Mouse (Mus musculus): ENCODE results near the gene Traf4. TPM values are rescaled to one million over a fixed set of nuclear protein-coding genes. Genes with fewer than 3 reads are reported as not detected.

Traf4 gene
- total RNA-seq, 2 experiments from 2014 or later = 11.3 to 12.5 TPM

DNA sequence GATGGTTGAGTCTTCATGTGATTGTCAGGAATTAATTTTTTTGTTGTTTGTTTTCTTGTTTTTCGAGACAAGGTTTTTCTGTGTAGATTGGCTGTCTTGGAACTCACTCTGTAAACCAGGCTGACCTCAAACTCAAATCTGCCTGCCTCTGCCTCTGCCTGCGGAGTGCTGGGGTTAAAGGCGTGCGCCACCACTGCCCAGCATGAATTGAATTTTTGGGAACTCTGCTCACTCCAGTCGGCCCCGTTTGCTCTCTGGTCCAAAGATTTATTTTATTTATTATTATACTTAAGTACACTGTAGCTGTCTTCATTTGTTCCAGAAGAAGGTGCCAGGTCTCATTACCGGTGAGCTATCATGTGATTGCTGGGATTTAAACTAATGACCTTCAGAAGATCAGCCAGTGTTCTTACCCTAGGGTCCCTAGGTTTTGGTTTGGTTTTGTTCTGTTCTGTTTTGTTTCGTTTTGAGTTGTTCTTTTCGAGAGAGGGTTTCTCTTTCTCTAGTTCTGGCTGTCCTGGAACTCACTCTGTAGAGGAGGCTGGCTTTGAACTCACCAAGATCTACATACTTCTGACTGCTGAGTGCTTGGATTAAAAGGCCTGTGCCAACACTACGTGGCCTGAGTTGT lies 18.6 kb upstream of the Traf4 start:
- no peak for DNase-seq (ENCODE audit: low spot score in 2 of 2)
- intact Hi-C loops (cut with DNase I) = no loop called here

DNA sequence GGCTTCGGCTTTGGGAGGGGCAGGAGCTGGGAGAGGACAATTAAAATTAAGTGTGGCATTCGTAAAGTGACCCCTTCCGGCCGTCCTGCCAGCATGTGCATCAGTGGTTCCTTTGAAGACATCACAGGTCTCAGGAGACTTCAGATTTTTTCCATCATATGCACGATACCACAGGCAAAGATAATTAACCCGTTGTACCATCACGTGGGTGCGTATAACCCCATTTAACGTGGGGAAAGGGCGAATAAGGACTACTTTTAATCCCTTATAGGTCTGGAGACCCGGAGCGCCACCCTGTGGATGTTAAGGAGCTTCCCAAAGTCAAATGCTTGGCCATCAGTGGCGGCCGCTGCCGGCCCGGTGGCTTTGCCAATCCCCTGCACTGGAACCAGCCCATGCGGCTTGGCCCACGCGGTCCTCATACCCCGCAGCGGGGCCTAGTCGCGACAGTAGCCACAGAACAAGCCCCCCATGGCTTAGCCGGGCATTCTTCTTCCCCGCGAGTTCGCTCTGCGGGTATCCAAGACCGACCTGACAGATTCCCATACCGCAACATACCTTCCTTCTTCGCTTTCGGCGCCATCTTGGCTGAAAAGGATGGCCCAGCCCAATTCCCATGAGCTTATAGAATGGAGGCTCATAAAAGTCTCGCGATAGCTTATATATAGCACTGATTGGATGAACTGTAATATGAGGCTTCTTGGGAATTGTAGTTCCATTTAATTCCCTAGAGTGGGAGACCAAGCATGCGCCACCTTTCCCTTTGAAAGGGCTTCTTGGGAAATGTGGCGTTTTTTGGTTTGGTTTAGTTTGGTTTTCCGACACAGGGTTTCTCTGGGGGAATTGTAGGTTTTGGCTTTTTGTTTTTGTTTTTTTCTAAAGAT lies 17.8 kb upstream of the Traf4 start, which contains the start of gene Rpl23a:
Rpl23a (minus strand) TSS at position 624 of the 884 bp plus-strand sequence.
- DNase-seq (ENCODE audit: low spot score in 2 of 2) = peak; percentile 89 to 95
- intact Hi-C loops (cut with DNase I) = no loop called here

DNA sequence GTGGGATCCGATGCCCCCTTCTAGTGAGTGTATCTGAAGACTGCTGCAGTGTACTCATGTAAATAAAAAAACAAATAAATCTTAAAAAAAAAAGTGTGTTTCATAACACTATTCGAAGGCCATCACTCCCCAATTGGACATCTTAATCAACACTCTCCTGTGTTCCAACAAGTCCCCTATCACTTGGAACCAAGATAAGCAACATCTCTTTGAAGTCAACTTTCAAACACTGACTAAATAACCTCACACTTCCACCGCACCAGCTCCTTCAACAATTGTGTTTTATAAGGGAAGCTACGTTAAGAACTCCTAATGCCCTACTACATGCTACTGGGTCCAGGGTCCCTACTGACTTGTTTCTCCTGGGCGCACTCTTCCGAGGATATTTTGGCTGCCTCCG lies 17.1 kb upstream of the Traf4 start:
- intact Hi-C loops (cut with DNase I) = no loop called here
- DNase-seq (ENCODE audit: low spot score in 2 of 2) = no peak

DNA sequence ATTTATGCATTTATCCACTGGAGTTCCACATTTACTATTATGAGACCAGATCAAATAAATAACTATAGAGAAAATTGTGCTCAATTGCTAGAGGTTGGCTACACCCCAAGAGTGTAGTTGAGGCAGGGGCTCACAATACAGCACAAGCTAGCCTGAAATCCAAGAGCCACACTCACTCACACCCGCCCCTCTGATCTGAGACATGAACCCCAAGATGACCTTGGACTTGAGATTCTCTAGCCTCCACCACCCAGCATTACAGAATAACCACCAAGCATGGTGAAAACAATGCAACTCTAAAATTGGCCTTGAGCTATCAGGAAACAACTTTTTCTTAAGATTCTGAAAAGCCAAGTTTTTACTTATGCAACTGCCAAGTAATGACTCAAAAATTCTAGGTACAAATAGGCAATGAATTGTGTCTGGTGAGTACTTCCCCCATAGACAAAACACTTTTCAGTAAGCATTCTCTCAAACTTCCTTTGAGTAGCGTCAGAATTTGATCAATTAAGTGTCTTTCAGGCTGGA lies 16.5 kb upstream of the Traf4 start:
- no peak for DNase-seq (ENCODE audit: low spot score in 2 of 2)
- intact Hi-C loops (cut with DNase I) = no loop called here

DNA sequence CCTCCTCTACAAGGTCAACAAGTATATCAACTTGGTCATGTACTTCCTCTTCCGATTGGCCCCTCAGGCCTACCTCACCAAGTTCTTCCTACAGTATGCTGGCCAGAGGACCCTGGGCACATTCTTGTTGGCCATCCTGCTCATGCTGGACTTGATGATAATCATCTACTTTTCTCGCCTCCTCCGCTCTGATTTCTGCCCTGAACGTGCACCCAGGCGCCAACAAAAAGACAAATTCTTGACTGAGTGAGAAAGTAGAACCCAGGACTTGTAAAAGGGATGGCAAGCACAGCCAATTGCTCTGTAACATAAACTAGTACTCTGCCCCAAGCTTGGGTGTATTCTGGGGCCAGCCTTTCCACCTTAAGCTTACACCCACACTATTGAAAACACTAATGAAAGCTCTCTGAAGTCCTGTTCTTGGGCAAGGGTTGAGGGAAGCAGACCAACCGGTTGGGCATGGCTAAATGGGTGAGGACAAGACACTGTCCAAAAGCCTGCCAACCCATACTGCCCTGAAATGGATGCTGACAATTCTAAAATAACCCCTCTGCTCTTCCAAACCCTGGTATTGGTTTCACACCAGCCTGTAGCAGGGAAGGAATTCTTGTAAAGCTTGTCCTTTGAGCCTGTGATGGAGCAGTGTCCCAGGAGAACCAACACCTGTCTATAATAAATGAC lies 14.8 kb upstream of the Traf4 start:
- intact Hi-C loops (cut with DNase I) = no loop called here
- no peak for DNase-seq (ENCODE audit: low spot score in 2 of 2)

DNA sequence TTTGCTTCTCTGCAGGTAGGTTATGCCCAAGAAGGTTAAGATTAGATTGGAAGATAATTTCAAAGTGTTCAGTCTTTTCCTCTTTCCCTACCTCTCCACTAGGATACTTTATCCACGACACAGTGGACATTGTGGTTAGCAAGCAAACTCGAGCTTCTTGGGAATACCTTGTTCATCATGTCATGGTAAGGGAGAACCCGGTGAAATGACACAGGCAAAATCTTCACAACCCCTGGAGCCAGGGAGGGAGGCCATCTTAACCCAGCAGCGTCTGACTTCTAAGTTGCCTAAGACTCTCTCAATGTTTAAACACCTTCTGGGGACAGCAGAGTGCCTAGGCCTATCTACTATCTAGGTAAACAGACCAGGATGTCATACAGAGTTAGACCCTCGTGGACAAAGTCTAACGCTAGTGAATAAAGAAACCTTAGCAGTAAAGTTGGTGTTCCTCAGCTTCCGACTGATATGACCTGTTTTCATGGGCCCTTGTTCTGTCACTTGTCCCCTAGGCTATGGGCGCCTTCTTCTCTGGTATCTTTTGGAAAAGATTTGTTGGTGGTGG lies 14.1 kb upstream of the Traf4 start:
- DNase-seq (ENCODE audit: low spot score in 2 of 2) = no peak
- intact Hi-C loops (cut with DNase I) = loop anchor here (2.0 to 10.0 kb wide), 4 partner anchors 147 to 355 kb away; partner anchors contain the start of gene Dhrs13

DNA sequence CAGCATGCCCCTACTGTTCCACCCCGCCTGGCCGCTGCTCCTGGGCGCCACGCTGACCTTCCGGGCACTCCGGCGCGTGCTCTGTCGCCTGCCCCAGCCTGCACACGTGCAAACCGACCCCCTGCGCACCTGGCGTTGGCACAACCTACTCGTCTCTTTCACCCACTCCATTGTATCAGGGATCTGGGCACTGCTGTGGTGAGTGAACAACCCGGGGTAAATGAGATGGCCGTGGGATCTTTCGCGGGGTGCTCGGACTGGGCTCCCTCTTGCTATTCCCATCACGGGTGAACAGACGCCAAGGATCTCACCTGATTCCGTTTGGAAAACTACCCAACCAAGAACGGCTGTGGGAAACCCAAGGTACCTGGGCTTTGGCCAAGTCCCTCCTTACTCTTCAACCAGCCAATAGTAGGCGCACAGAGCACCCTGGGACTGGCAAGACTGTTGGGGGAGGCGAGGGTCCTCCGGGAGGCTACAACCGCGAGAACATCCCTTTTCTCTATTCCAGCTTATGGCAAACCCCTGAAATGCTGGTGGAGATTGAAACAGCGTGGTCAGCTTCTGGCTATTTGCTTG lies 13.6 kb upstream of the Traf4 start:
- intact Hi-C loops (cut with DNase I) = loop anchor here (2.0 to 10.0 kb wide), 4 partner anchors 147 to 354 kb away; partner anchors contain the start of gene Dhrs13
- peak in 1 of 2 experiments; percentile 52 for DNase-seq (ENCODE audit: low spot score in 2 of 2)

DNA sequence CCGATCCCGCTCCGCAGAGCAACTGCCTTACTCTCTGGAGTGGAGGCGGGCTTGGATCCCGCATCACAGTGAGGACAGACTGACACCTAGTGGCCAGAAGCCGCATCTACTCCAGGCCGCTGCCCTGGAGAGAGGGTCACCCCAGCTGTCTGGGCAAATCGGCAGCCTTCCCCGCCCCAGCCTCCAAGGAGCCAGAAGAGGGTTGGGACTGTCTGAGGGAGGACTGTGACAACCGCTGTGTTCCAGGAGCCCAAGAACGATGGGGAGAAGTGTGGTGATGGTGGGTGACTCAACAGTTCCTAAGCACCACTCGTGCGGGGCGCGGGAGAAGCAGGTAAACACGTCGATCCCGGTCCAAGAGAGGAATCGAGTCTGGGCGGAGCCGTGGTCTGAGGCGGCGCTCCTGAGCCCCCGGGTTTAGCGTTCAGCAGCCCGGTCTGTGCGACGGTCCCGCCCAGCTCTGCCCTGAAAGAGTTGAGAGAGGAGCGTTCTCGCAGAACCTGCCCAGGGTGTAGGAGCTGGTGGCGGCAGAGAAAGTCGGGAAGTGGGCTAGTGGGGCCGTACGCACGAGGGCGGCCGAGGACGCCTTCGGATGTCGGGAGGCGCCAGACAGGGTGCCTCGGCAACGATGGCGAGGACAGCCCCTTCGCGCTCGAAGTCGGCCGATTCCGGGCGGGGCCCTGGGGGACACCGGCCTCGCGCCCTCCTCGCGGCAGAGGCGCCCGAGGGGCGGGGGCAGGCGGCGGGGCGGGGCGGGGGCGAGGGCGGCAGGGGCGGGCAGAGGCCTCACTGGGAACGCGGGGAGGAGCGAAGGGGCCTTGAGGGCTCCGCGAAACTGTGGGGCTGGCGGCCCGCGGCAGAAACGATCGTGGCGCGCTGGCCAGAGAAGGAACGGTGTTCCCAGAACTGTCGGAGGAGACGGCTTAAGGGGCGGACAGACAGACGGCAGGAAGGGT lies 12.8 kb upstream of the Traf4 start:
- intact Hi-C loops (cut with DNase I) = loop anchor here (1.0 to 10.0 kb wide), 6 partner anchors 25 to 353 kb away; partner anchors contain the start of gene Dhrs13
- peak; percentile 93 to 95 for DNase-seq (ENCODE audit: low spot score in 2 of 2)

DNA sequence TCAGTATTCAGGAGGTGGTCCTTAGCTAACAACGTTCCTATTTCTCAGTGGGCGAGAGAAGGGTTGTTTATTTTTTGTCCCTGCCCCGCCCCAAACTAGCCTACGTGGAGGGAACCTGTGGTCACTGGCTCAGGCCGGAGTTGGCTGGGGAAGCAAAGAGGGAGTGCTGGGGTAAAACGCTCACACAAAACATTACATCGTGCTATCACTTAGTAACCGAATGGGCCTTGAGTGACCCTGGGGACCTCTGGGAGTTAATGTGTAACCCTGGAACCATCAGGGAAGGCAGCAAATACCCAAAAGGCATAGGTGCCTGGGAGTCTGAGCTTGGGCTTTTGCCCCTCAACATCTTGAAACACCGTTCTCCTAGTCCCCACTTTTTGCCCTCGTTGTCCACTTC lies 12.0 kb upstream of the Traf4 start:
- intact Hi-C loops (cut with DNase I) = loop anchor here (1.0 to 10.0 kb wide), 4 partner anchors 25 to 353 kb away; partner anchors contain the start of gene Dhrs13
- DNase-seq (ENCODE audit: low spot score in 2 of 2) = no peak

DNA sequence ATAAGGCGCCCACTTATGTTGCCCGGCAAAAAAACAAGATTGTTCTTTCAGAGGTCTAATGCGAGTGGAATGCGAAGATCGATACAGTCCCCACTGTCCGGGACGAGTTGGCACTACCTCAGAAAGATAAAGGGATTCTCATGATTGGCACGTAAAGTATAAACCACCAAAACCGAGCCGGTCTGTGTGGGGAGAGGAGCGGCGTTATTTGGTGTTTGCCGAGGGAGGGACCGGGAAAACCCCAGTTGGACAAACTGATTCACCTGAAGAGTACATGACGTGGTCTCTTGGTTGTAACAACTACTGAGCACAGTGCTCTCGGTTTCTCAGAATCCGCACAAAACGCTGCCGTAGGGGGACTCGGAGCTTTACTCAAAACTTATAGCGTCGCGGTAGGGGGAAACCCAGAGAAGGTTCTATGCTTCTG lies 11.5 kb upstream of the Traf4 start:
- no peak for DNase-seq (ENCODE audit: low spot score in 2 of 2)
- intact Hi-C loops (cut with DNase I) = loop anchor here (1.0 to 10.0 kb wide), 4 partner anchors 24 to 352 kb away; partner anchors contain the start of gene Dhrs13

DNA sequence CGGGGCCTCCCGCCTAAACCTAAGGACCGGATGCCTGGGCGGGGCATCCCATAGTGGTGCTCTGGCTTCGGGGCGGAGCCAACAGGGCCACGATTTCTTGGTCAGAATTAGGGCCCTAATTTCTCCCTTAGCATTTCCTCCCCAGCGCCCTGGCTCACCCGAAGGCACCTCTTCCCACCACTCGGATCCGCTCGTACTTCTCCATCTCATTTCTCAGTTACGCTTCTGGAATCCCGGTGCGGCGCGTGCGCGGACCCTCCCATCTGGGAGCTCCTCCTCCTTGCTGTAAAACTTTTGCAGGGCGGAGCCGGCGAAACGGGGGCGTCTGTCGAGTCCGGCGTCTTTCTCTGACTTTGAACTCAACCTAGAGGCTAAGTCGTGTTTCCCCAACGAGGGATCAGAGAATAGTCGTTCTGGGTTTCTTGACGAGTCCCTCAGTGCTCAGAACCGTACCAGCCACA lies 11.0 kb upstream of the Traf4 start, which contains the start of the genes Nek8 and Tlcd1:
Nek8 (minus strand) TSS at position 274 of the 461 bp plus-strand sequence.
Tlcd1 (plus strand) TSS at position 310 of the 461 bp plus-strand sequence.
- peak; percentile 82 to 83 for DNase-seq (ENCODE audit: low spot score in 2 of 2)
- intact Hi-C loops (cut with DNase I) = loop anchor here (2.0 to 10.0 kb wide), 3 partner anchors 24 to 352 kb away; partner anchors contain the start of gene Dhrs13

DNA sequence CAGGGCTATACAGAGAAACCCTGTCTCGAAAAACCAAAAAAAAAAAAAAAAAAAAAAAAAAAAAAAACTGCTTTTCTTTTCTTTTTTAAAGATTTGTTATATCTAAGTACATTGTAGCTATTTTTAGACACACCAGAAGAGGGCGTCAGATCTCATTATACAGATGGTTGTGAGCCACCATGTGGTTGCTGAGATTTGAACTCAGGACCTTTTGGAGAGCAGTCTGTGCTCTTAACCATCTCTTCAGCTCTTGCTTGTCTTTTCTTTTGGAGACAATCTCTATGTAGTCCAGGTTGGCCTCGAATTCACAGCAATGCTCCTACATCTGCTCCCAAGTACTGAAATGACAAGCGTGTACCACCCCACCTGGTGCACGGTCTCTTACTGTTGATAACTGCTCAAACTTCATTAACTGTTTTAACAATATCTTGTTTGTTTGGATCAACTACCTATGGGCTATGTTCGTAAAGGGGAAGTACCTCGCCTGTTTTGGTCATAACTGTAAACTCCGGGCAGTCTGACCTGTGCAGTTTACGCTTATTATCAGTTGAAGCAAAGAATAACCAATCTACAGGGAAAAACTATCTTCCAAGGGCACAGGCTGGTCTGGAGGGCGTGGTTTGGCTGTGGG lies 10.5 kb upstream of the Traf4 start:
- intact Hi-C loops (cut with DNase I) = loop anchor here (2.0 to 10.0 kb wide), 3 partner anchors 23 to 351 kb away; partner anchors contain the start of gene Dhrs13

DNA sequence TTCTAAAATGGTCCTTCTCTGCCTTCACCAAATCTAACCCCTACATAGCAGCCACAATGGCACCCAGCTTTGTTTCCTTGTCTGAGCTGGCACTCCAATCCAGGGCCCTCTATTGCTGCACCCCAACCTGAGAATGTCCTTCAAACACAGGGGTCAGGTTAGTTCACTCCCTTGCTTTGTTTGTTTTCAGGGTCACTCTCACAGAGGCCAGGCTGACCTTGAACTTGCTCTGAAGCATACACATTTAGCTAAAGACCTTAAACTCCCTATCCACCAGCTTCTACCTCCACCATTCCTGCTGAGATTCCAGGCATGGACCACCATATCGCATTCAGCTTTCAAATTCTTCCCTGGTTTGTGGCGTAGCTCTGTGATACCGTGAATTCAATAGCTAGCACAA lies 9.1 kb upstream of the Traf4 start:
- intact Hi-C loops (cut with DNase I) = loop anchor here (10.0 kb wide), 1 partner anchor 350 kb away; no protein-coding TSS in a partner anchor
- DNase-seq (ENCODE audit: low spot score in 2 of 2) = no peak

More for the DNA sequence above, 10.5 kb upstream of the Traf4 start:
- no peak for DNase-seq (ENCODE audit: low spot score in 2 of 2)

DNA sequence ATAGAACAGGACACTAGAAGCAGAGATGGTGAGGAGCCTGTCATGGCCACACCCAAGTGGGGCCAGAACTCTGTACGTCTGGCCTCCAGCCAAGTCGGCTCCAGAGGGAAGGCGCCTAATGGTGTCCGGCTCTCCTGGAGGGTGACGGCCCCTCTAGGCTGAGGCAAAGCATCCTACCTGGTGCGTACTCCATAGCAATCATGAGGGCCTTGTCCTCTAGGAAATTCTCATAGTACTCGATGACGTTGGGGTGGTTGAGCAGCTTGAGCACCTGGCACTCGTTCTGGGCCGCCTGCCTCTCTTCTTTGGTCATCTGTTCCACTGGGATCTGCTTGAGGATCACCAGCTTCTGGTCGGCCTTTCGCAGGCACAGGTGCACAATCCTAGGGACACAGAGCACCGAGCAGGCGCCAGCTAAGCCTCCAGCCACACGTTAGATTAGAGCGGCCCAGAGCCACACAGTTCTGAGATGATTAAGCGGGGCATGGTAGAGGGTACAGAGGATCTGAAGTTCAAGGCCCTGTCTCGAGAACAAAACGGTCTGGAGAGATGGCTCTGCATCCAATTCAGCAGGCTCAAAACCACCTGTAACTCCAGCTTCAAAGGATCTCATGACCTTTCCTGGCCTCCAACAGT lies 7.5 kb upstream of the Traf4 start:
- no peak for DNase-seq (ENCODE audit: low spot score in 2 of 2)
- intact Hi-C loops (cut with DNase I) = loop anchor here (10.0 kb wide), 1 partner anchor 348 kb away; no protein-coding TSS in a partner anchor

DNA sequence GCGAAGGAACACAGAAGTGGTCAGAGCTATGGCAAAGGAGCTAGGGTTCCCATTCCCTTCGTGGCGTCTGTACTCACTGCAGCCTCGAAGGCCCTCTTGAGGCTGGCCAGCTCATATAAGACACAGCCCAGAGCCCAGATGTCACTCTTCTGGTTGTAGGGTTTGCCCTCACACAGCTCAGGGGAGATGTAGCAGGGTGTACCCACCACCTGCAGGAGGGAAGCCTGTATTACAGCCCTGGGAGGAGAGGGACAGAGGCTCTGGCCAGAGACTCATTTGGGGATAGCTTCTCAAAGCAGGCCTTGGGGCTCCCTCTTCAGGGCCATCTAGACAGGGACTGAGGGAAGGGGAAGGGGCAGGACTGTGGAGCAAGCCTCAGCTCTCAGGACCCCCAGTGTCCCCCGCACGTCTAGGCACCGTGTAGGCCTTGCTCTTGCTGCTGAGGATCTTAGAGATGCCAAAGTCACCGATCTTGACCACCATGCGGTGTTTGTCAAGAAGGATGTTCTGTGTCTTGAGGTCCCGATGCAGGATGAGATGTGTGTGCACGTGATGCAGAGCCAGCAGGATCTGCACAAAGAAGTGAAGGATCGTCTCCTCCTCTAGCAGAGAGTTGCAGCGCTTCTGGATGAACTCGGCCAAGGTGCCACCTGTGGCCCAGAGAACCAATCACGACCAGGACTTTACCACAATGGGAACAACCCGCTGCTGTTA lies 6.8 kb upstream of the Traf4 start:
- DNase-seq (ENCODE audit: low spot score in 2 of 2) = no peak
- intact Hi-C loops (cut with DNase I) = loop anchor here (10.0 kb wide), 1 partner anchor 347 kb away; no protein-coding TSS in a partner anchor

DNA sequence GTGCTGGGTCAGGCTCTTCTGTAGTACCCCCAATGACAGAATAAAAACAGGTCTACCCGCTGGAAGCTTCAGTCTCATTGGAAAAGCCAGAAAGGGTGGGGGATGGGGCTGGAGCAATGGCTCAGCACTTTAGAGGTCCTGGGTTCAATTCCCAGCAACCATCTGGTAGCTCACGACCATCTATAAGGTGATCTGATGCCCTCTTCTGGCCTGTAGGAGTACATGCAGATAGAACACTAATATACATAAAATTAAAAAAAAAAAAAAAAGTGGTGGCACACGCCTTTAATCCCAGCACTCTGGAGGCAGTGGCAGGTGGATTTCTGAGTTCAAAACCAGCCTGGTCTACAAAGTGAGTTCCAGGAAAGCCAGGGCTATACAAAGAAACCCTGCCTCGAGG lies 5.9 kb upstream of the Traf4 start:
- no peak for DNase-seq (ENCODE audit: low spot score in 2 of 2)
- intact Hi-C loops (cut with DNase I) = loop anchor here (10.0 kb wide), 1 partner anchor 347 kb away; no protein-coding TSS in a partner anchor

Data from left cerebral cortex, postnatal 25 days (tissue).